Mouse (Mus musculus): ENCODE data around the gene Wdr27.

GRCm38 (mm10) chr17:14846880-14847279, 96.1 kb downstream of the Wdr27 start:
- TF ChIP-seq CTCF (IDR thresholded peaks at IDR 0.05; ENCODE audit: control insufficient read depth, insufficient read depth, low read length) (no peak), POLR2A (IDR thresholded peaks at IDR 0.05; ENCODE audit: borderline replicate concordance, control insufficient read depth, low read depth, low read length) (no peak)
